Mouse (Mus musculus) neural tube, embryonic 15.5 days (tissue): Measurements from ENCODE around the gene Adgrl3. TPM values are rescaled to one million over a fixed set of nuclear protein-coding genes. Genes with fewer than 3 reads are reported as not detected.
A peak's percentile ranks its signal among the peaks of the same experiment; 100 is the strongest.

Experiments used
- ATAC-seq: fragments of 200-750 bp; cut with Nextera tagmentation; 2 replicates; pipeline ENCODE4 v1.8.0; 2017; ENCODE audit warnings: mild to moderate bottlenecking, moderate TSS enrichment, moderate library complexity; ENCODE audit not compliant: low FRiP score
- H3K27ac ChIP-seq: fragments of 300-500 bp; sonication (generic); replicated peaks from 2 replicates; pipeline ENCODE4 v1.5.1; 2015; ENCODE audit warnings: mild to moderate bottlenecking, inconsistent platforms
- H3K27me3 ChIP-seq: fragments of 300-500 bp; sonication (generic); replicated peaks from 2 replicates; pipeline ENCODE4 v1.6.1; 2015; ENCODE audit warnings: inconsistent platforms
- H3K36me3 ChIP-seq: fragments of 300-500 bp; sonication (generic); 2 replicates; pipeline ENCODE4 v1.6.1; 2015; ENCODE audit warnings: inconsistent platforms
- H3K4me1 ChIP-seq: fragments of 300-500 bp; sonication (generic); 2 replicates; pipeline ENCODE4 v1.6.1; 2015; ENCODE audit warnings: inconsistent platforms
- H3K4me2 ChIP-seq: fragments of 300-500 bp; sonication (generic); 2 replicates; pipeline ENCODE4 v1.6.1; 2015; ENCODE audit warnings: inconsistent platforms, mild to moderate bottlenecking, moderate library complexity
- H3K4me3 ChIP-seq: fragments of 300-500 bp; sonication (generic); replicated peaks from 2 replicates; pipeline ENCODE4 v1.5.1; 2015; ENCODE audit warnings: mild to moderate bottlenecking, inconsistent platforms
- H3K9ac ChIP-seq: fragments of 300-500 bp; sonication (generic); replicated peaks from 2 replicates; pipeline ENCODE4 v1.6.1; 2015; ENCODE audit warnings: mild to moderate bottlenecking, inconsistent platforms
- H3K9me3 ChIP-seq: fragments of 300-500 bp; sonication (generic); replicated peaks from 2 replicates; pipeline ENCODE4 v1.6.1; 2016; ENCODE audit warnings: inconsistent platforms
- WGBS: fragments of 180-500 bp; shearing (Covaris S2); methylation state at CpG from one replicate; pipeline ENCODE4 v1.1.7; 2015; ENCODE audit warnings: mixed read lengths; 5-methylcytosine and 5-hydroxymethylcytosine counted together
- polyA plus RNA-seq: library from polyadenylated mRNA; unstranded; fragments of >200 nt; fragmentation: Nextera tagmentation; extraction: Ambion mirVana; gene quantifications from 2 replicates; pipeline ENCODE4 v1.2.1, GENCODE M21; 2015

Adgrl3 gene
- polyA plus RNA-seq, 1 experiment from 2014 or later: 65.4 TPM

DNA sequence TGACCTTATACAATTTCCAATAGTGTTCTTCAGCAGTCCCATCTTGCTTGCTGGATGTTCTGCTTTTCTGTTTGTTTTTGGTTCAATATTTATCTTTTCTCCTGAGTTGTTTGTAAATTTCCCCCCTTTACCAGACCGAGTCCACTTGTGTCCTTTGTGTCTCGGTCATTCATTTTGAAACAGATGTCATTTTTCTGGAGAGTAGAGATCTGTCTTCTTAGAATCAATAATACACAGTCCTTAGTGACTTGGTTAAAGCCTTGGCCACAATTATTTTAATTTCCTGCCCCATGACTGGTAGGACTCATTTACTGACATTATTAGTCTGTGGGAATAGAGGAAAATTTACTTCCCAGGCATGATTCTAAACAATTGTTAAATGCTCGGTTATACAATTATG lies 709.7 kb downstream of the Adgrl3 start:
- no peak for ATAC-seq
- no peak overlapping the region for H3K9ac ChIP-seq
- no peaks in the 10 kb centered on the region for H3K27me3 ChIP-seq
- H3K36me3 ChIP-seq: peaks cover 8% of the 10 kb centered on the region; the same call in 1 of the 2 replicates
- no peaks in the 10 kb centered on the region for H3K9me3 ChIP-seq
- no peak overlapping the region for H3K4me2 ChIP-seq
- H3K4me3 ChIP-seq: no peak overlapping the region
- 47% methylated on average over 3 of the region's 3 CpGs for WGBS
- H3K27ac ChIP-seq: no peak overlapping the region
- H3K4me1 ChIP-seq: no peaks in the 10 kb centered on the region

DNA sequence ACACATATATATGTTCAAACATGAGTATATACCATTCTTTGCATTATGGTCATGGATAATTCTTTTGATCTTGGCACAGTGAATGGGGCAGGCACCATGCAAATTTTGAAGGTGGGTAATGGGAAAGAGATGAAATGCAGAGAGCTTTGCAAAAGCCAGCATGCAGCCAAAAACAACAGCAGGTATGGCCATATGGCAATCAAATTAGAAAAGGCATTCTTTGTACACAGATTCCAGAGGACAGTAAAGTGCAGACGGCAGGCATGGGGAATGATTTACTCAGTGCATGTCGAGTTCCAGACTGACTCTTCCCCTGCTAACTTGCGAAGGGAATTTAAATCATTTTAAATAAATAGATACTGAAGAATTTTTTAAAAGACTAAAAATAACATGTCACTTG lies 716.1 kb downstream of the Adgrl3 start:
- no peaks in the 10 kb centered on the region for H3K9me3 ChIP-seq
- H3K27me3 ChIP-seq: no peaks in the 10 kb centered on the region
- H3K9ac ChIP-seq: no peak overlapping the region
- H3K27ac ChIP-seq: no peak overlapping the region
- H3K4me3 ChIP-seq: no peak overlapping the region
- H3K4me1 ChIP-seq: 0 out of 2 replicates have a peak, but pooled peaks cover 3% of the 10 kb centered on the region
- no peaks in the 10 kb centered on the region for H3K36me3 ChIP-seq
- no peak for ATAC-seq
- no peak overlapping the region for H3K4me2 ChIP-seq
- WGBS: 35% methylated on average over 3 of the region's 3 CpGs

DNA sequence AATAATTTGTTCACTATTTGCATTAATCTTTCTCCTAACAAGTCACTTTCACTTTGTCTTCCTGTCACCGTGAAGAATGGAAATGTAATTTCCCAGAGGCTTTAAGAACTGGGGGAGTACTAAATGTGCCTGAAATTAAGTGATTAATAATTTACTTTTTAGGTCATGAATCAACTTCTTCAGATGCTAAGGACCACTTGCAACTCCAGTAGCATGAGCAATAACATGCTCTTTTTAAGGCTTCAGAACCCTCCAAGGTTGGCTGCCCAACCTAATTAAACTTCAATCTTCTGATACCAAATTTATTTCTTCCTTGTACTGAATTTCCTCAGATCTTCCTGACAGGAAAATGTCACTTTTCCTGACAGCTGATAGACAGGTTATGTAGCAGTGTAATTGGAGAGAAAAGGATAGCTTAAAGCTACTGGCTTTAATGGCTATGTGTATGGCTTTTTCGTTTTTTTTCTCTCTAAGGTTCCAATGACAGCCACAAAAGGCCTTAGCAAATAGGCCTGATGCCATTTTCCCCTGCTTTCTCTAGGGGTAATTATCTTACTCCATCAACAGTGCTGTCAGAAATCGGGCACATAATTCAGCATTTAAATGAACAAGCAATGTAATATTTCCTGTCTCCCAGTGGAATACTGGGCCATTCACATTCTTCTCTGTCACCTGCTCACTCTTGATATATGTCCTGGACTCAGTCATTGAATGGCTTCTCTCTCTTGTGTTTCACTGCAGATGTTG lies 718.5 kb downstream of the Adgrl3 start:
- Histone ChIP-seq H3K36me3 (no peaks in the 10 kb centered on the region), H3K9ac (no peak overlapping the region), H3K27ac (no peak overlapping the region), H3K4me2 (no peak overlapping the region), H3K4me3 (no peak overlapping the region), H3K4me1 (0 out of 2 replicates have a peak, but pooled peaks cover 3% of the 10 kb centered on the region), H3K27me3 (no peaks in the 10 kb centered on the region), H3K9me3 (no peaks in the 10 kb centered on the region)
- 30% methylated on average over 3 of the region's 3 CpGs for WGBS
- no peak for ATAC-seq

GRCm38 (mm10) chr5:81752426-81752825 lies 732.5 kb downstream of the Adgrl3 start:
- H3K9ac ChIP-seq: no peak overlapping the region
- no peaks in the 10 kb centered on the region for H3K36me3 ChIP-seq
- H3K4me1 ChIP-seq: 0 out of 2 replicates have a peak, but pooled peaks cover 3% of the 10 kb centered on the region
- WGBS: 86% methylated on average over 3 of the region's 3 CpGs
- H3K4me2 ChIP-seq: no peak overlapping the region
- H3K27me3 ChIP-seq: no peaks in the 10 kb centered on the region
- H3K4me3 ChIP-seq: no peak overlapping the region
- no peaks in the 10 kb centered on the region for H3K9me3 ChIP-seq
- no peak for ATAC-seq
- no peak overlapping the region for H3K27ac ChIP-seq

- no peak overlapping the region for H3K4me2 ChIP-seq
- H3K9me3 ChIP-seq: no peaks in the 10 kb centered on the region
- no peak overlapping the region for H3K27ac ChIP-seq
- no peaks in the 10 kb centered on the region for H3K27me3 ChIP-seq
- no peak for ATAC-seq
- H3K9ac ChIP-seq: no peak overlapping the region
- 79% methylated on average over 2 of the region's 2 CpGs for WGBS
- H3K36me3 ChIP-seq: no peaks in the 10 kb centered on the region
- 0 out of 2 replicates have a peak, but pooled peaks cover 3% of the 10 kb centered on the region for H3K4me1 ChIP-seq
- H3K4me3 ChIP-seq: no peak overlapping the region
These were observed 735.8 kb downstream of the Adgrl3 start for GRCm38 (mm10) chr5:81755711-81756110.

DNA sequence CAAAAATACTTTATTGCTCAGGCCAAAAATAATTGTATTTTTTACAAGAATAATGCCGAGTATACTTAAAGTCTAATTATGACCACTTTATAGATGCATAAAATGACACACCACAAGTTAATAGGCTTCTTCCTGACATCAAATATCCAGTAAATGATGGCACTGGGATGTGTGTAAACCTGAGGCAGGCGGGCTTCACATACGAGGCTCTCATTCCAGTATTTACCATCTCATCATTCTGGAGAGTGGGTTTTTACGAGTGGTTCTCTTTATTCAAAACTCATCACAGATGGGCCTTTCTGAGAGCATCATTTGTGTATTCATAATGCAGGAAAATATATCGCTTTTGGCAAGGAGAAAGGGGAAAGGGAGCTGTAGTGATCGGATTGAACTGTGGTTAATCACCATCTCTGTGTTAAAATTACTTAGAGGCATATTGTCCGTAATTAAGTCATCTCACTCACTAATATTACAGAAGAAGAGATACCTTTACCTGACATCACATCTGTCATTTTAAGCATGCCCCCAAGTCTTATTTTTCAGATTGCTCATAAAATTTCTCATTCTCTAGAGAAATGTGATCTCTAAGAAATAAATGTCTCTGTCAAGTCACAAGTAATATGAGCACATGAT lies 737.3 kb downstream of the Adgrl3 start:
- no peak overlapping the region for H3K4me2 ChIP-seq
- no peak overlapping the region for H3K27ac ChIP-seq
- ATAC-seq: no peak
- no peaks in the 10 kb centered on the region for H3K9me3 ChIP-seq
- no peak overlapping the region for H3K4me3 ChIP-seq
- H3K27me3 ChIP-seq: no peaks in the 10 kb centered on the region
- WGBS: 38% methylated on average over 7 of the region's 7 CpGs
- H3K36me3 ChIP-seq: no peaks in the 10 kb centered on the region
- no peak overlapping the region for H3K9ac ChIP-seq
- H3K4me1 ChIP-seq: 0 out of 2 replicates have a peak, but pooled peaks cover 3% of the 10 kb centered on the region

DNA sequence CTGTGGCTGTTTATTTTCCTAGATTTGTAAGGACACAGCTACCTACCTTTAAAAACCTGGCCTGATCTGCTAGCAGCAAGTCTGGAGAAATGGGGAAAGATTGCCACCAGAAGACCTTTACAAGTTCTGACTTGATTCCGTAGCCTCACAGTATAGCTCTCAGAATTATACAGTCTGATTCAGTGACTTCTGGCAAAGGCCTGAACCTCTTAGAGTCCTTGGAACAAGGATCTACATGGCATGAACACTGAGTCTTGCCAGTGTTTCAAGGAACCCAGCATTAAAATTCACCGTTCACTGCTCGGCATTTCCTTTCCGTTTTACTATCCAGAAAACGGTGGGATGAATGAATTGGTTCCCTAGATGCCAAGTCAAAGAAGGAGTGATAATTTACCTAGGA lies 756.3 kb downstream of the Adgrl3 start:
- Histone ChIP-seq H3K4me1 (peaks cover 3% of the 10 kb centered on the region; the same call in 1 of the 2 replicates), H3K4me2 (no peak overlapping the region), H3K9ac (no peak overlapping the region), H3K4me3 (no peak overlapping the region), H3K9me3 (no peaks in the 10 kb centered on the region), H3K27ac (0 out of 2 replicates have a peak overlapping the region, but pooled peaks have one; percentile 28), H3K36me3 (no peaks in the 10 kb centered on the region), H3K27me3 (no peaks in the 10 kb centered on the region)
- peak; percentile 61; the same call in 1 of the 2 replicates for ATAC-seq
- WGBS: 34% methylated on average over 5 of the region's 5 CpGs

DNA sequence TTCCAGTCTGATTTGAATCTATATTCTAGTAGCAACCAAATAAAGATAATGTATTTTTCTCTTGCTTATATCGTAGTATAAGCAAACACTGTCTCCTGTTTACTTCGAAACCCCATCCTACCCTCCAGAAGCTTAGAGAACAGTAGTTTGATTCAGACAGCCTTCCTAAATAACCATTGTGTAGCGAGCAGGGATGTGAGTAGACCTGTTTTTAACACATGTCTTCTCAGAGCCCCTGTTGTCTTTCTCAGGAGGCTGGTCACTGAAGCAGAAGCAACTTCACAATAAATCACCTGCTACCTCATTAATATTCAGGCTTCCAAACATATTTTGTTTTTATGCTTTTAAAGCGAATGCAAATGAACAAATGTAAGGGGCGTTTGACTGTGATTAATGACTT lies 756.8 kb downstream of the Adgrl3 start:
- WGBS: 19% methylated on average over 5 of the region's 5 CpGs
- Histone ChIP-seq H3K9ac (no peak overlapping the region), H3K9me3 (no peaks in the 10 kb centered on the region), H3K4me2 (no peak overlapping the region), H3K27ac (no peak overlapping the region), H3K4me1 (peaks cover 3% of the 10 kb centered on the region; the same call in 1 of the 2 replicates), H3K4me3 (no peak overlapping the region), H3K27me3 (no peaks in the 10 kb centered on the region), H3K36me3 (no peaks in the 10 kb centered on the region)
- peak; percentile 55; the same call in 1 of the 2 replicates for ATAC-seq

- Histone ChIP-seq H3K4me3 (no peak overlapping the region), H3K9me3 (no peaks in the 10 kb centered on the region), H3K4me2 (no peak overlapping the region), H3K4me1 (no peaks in the 10 kb centered on the region), H3K27me3 (no peaks in the 10 kb centered on the region), H3K27ac (no peak overlapping the region), H3K9ac (no peak overlapping the region), H3K36me3 (no peaks in the 10 kb centered on the region)
- WGBS: 71% methylated on average over 8 of the region's 8 CpGs
- no peak for ATAC-seq
These were observed 764.8 kb downstream of the Adgrl3 start for GRCm38 (mm10) chr5:81784770-81785169.

- WGBS: 84% methylated on average over 1 of the region's 1 CpGs
These were observed 770.8 kb downstream of the Adgrl3 start for GRCm38 (mm10) chr5:81790710-81791109.

GRCm38 (mm10) chr5:81794125-81794524 lies 774.2 kb downstream of the Adgrl3 start:
- Histone ChIP-seq H3K27ac (no peak overlapping the region), H3K27me3 (no peaks in the 10 kb centered on the region), H3K9me3 (no peaks in the 10 kb centered on the region), H3K4me2 (no peak overlapping the region), H3K9ac (no peak overlapping the region), H3K4me1 (no peaks in the 10 kb centered on the region), H3K4me3 (no peak overlapping the region), H3K36me3 (peaks cover 11% of the 10 kb centered on the region)
- 0 out of 2 replicates have a peak, but pooled peaks have one; percentile 21 for ATAC-seq
- WGBS: 90% methylated on average over 9 of the region's 9 CpGs

More at GRCm38 (mm10) chr5:81790710-81791109, 770.8 kb downstream of the Adgrl3 start:
- ATAC-seq: no peak
- Histone ChIP-seq H3K9ac (no peak overlapping the region), H3K4me3 (no peak overlapping the region), H3K4me1 (no peaks in the 10 kb centered on the region), H3K4me2 (no peak overlapping the region), H3K27ac (no peak overlapping the region), H3K36me3 (peaks cover 11% of the 10 kb centered on the region), H3K9me3 (no peaks in the 10 kb centered on the region), H3K27me3 (no peaks in the 10 kb centered on the region)

DNA sequence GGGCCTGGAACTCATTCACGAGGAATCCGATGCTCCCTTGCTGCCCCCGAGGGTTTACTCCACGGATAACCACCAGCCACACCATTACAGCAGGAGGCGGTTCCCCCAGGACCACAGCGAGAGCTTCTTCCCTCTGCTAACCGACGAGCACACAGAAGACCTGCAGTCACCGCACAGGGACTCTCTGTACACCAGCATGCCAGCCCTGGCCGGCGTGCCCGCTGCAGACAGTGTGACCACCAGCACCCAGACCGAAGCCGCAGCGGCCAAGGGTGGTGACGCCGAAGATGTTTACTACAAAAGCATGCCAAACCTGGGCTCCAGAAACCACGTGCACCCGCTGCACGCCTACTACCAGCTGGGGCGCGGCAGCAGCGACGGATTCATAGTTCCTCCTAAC lies 774.7 kb downstream of the Adgrl3 start:
- H3K4me2 ChIP-seq: no peak overlapping the region
- no peak overlapping the region for H3K27ac ChIP-seq
- no peaks in the 10 kb centered on the region for H3K4me1 ChIP-seq
- no peak for ATAC-seq
- no peak overlapping the region for H3K4me3 ChIP-seq
- peaks cover 11% of the 10 kb centered on the region for H3K36me3 ChIP-seq
- no peaks in the 10 kb centered on the region for H3K9me3 ChIP-seq
- H3K9ac ChIP-seq: no peak overlapping the region
- 90% methylated on average over 24 of the region's 24 CpGs for WGBS
- no peaks in the 10 kb centered on the region for H3K27me3 ChIP-seq
